Mouse (Mus musculus) A20 (cell line): Measurements from ENCODE around the gene Gnai3.

ENCODE experiments used
- DNase-seq: peaks from one replicate; pipeline ENCODE4 v3.0.0-alpha.2; 2011; ENCODE audit warnings: low read depth, low spot score

The Gnai3 gene

DNA sequence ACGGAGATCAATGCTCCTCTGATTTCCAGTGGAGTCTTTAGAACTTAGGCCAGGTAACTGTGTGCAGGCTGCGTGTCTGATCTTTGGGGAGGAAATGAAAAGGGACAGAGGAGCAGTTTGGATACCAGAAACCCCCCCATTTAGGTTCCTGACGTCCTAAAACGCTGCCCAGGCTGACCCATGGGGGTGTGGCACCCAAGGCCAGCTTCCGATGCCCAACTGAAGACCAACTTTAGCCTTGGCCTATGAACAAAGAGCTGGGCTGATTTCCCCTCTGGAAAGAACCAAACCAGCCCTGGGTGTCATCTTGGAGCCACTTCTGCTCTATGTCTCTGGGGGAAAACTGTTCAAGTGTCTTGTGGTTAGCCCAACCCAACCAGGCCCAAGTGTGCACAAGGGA lies 18.1 kb upstream of the Gnai3 start:
- DNase-seq = no peak

GRCm38 (mm10) chr3:108158383-108159037 lies 12.6 kb upstream of the Gnai3 start:
- DNase-seq = no peak

GRCm38 (mm10) chr3:108154656-108155055 lies 8.7 kb upstream of the Gnai3 start, which contains the start of gene Gpr61:
Gpr61 (minus strand) TSS chr3:108154882.
- no peak for DNase-seq

DNA sequence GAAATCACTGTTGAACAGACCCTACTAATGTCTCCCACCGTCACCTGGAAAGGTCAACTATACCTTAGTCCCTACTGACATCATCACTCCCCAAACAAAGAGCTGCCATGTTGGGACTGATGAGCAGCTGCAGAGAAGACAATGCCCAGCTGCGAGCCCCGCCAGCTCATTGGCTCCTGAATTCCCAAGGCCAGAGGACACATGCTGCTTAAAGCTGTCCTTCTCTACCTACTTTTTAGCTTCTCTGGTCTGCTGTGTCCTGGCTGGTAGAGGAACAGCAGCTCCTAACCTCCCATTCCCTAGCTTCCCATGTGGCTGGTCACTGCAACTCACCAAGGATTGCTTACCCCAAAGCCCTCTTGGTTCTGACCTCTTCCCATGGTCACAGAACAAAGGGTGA lies 6.3 kb upstream of the Gnai3 start:
- no peak for DNase-seq

DNA sequence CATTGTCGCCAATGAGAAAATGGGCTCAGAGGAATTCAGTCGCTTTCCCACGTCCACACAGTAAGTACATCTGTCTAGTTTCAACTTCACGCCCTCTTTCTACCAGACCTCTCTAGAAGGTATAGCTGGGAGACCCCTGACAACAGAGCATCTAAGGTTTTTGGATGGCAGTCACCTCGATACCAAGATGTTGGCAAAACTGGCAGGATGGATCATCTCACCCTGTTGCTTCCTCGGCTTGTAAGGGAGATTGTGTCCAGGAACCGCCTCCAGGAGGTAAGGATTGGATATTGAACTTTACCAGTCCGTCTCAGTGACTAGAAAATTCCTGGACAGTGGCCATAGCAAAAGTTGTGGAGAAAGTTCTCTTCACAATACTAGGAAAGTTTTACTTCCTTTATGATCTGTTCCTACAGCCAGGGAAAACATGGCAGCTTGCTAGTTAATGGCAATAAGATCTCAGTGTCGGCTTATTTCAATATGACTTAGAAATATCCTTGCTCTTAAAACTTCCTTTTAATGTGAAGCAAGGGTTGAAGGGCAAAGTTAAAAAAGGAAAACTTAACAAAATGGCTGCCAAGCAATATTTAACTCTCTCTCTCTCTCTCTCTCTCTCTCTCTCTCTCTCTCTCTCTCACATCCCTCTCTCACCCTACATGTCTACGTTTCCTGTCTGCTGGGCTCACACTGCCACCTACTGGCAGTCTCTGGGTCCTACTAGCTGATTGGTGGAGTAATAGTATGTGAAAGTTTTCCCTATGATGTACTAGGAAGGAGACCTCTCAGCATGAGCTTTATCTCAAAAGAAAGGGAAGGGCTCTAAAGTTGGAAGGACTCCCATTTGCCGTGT lies 1.7 kb upstream of the Gnai3 start:
- DNase-seq = peak; percentile 86

- peak; percentile 30 for DNase-seq
These were observed 725 bp upstream of the Gnai3 start for GRCm38 (mm10) chr3:108146671-108147070.

DNA sequence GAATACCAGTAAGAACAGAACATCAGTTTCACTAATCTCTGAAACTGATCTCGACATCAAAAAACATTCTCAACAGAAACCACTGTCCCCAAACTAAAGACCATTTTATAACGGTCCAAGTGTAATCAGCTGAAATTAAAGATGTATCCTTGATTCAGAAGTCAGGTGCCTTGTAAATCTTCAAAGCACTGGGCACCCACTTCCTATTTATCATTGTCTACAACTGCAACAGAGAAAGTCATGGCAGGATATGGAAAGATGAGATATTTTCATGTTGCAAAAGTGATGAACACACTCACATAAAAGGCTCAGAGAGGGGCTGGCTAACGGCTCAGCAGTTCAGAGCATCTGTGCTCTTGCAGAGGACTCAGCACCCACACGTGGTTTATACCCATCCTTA lies 5.2 kb downstream of the Gnai3 start:
- DNase-seq = no peak

- no peak for DNase-seq
These were observed 6.8 kb downstream of the Gnai3 start for GRCm38 (mm10) chr3:108139113-108139512.

- DNase-seq = no peak
These were observed 11.2 kb downstream of the Gnai3 start for GRCm38 (mm10) chr3:108134701-108135100.

DNA sequence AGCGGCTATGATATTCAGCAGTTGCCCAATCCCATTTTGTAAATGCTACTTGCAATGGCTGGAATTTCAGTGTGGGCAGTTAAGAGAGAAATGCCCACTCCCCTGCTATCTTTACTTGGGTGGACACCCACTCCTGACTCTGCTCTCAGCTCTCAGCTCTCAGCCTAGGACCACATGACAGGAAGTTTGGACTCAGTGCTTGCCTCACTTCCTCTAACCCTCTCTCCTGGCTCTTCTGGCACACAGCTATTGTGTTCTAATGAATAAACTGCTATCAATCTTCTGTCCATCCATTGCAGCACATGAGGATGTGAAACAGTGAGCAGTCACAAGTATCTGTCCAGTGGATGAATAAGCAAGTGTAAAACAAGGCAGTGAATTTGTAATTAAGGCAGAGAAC lies 13.5 kb downstream of the Gnai3 start:
- DNase-seq = peak; percentile 21

DNA sequence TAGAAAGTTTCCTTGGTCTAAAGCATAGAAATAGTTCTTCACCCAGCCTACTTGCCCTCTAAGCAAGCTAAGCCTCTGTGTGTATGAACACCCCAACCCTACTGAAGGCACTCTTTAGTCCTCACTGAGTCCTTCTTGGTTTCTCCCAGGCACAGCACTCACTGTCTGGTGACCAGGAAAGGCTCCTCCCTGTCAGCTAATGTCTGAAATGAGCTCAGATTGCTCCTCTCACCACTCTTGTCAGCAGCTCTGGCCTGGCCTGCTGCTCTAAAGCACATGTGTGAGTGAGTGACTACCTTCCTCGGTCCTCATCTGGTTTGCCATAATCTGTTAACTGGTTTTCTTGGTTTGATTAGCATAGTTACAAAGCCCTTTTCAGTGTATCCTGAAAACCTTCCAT lies 14.1 kb downstream of the Gnai3 start:
- no peak for DNase-seq

- no peak for DNase-seq
These were observed 14.7 kb downstream of the Gnai3 start for GRCm38 (mm10) chr3:108131216-108131615.

DNA sequence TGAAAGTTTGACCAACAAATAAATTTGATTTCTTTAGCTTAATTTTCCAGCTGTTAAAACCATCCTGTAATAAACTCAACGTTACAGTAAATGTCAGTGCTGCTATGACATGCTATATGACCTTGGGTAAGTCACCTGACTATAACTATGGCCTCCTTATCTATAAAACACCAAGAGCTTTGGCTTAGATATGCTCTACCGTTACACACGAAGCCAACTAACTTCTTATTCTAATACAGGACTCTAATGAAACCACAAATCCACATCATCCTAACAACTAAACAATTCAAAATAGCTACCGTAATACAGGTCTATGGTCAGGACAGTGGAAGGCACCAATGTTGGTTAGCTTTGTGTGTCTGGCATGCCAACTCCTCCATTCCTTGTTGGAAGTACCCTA lies 16.1 kb downstream of the Gnai3 start:
- no peak for DNase-seq

GRCm38 (mm10) chr3:108129367-108129766 lies 16.6 kb downstream of the Gnai3 start:
- DNase-seq = no peak

- DNase-seq = no peak
These were observed 17.4 kb downstream of the Gnai3 start for GRCm38 (mm10) chr3:108128520-108128919.

- DNase-seq = no peak
These were observed 19.6 kb downstream of the Gnai3 start for GRCm38 (mm10) chr3:108126327-108126726.

DNA sequence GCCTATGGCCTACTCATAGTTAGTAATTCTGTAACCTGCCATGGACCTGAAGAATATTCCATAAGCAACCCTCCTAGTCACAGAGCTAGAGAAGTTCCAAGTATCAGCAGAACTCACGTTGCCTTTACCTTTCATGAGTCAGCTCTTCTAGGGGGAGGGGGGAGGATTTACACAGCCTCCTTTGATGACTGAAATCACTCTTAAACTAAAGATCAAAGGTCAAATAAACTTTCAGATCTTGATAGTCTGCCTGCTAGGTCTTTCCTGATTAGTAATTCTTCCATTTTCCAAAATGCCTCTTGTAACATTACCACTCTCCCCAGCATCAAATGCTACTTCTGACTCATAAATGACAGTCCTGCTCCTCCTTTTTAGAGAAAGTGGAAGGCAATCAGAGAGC lies 21.8 kb downstream of the Gnai3 start:
- DNase-seq = no peak

- DNase-seq = peak; percentile 12
These were observed 22.7 kb downstream of the Gnai3 start for GRCm38 (mm10) chr3:108123242-108123641.

DNA sequence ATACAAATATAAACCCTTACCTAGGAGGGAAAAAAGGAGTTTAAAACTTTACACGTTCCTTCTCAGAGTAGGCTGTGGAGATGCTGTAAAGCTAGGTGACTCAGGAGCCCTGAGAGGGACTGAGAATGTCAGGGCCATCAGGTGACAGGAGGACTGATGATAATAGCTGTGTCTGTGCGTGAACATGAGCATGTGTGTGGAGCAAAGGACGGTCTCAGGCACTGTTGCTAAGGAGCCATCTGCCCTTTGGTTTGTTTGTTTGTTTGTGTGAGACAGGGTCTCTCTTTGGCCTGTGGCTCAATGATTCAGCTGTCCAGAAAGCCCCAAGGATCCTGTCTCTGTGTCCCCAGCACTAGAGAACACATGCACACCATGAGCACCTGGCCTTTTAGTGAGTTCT lies 24.8 kb downstream of the Gnai3 start:
- DNase-seq = no peak

DNA sequence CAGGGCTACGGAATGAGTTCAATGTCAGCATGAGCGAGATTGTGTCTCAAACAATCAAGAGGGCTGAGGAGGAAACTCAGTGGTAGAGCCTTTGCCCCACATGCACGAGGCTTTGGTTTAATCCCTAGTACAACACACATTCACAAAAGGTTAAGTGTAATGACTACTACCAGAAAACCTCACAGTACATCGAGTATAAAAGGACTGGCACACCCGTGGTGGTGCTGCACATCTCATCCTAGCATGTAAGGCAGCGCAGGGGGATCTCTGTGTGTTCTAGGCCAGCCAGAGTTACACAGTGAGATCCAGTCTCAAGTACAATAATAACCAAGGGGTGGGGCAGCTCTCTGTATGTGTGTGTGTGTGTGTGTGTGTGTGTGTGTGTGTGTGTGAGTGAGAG lies 28.5 kb downstream of the Gnai3 start:
- no peak for DNase-seq

- DNase-seq = no peak
These were observed 32.2 kb downstream of the Gnai3 start for GRCm38 (mm10) chr3:108113591-108114289.

- no peak for DNase-seq
These were observed 33.3 kb downstream of the Gnai3 start for GRCm38 (mm10) chr3:108112666-108113065.
